In genomic region chr16:43535912-43536311, GRCm38 (mm10) we compare ENCODE assay signal across 28 mouse cellular contexts.
DNase-seq lines count a peak whose midpoint lies in the region; ATAC-seq and TF ChIP-seq lines count a peak whose summit lies in the region.
"Had no signal": no experiment of that assay in that cellular context is flagged by ENCODE, and none has a peak within 500 bp of the region (broad histone marks: within the 10 kb centered on the region; RNA-seq: fewer than 3 reads in every experiment).

No protein-coding gene starts in this region.

- TF ChIP-seq EP300 in liver, postnatal 0 days (IDR thresholded peaks at IDR 0.05; ENCODE audit: low read depth) = peak; percentile 18; the same call in 1 of the 2 replicates

- H3K9ac ChIP-seq in liver, postnatal 0 days (replicated peaks) = no peak overlapping the region
- no peak overlapping the region for H3K9ac ChIP-seq in liver, embryonic 11.5 days (ENCODE audit: low read depth, low read length)
- H3K9ac ChIP-seq: embryonic facial prominence, embryonic 13.5 days; embryonic facial prominence, embryonic 15.5 days; forebrain, embryonic 12.5 days had no signal

- ATAC-seq in liver, postnatal 0 days = peak; percentile 61; the same call in 1 of the 2 replicates
- no peak for ATAC-seq in liver, embryonic 11.5 days (replicated peaks; ENCODE audit: low FRiP score)
- ATAC-seq: activated CD4-positive, CD25-positive, alpha-beta regulatory T cell, adult 4 months; CD4-positive, CD25-positive, alpha-beta regulatory T cell, adult 4 months; forebrain, embryonic 14.5 days; forebrain, embryonic 16.5 days; Patski had no signal

- no peaks in the 10 kb centered on the region for H3K36me3 ChIP-seq in liver, postnatal 0 days (replicated peaks; ENCODE audit: insufficient read depth, low read length)
- H3K36me3 ChIP-seq in liver, embryonic 11.5 days (ENCODE audit: control insufficient read depth, insufficient read depth, low read length) = no peaks in the 10 kb centered on the region
- H3K36me3 ChIP-seq: embryonic facial prominence, embryonic 13.5 days; embryonic facial prominence, embryonic 15.5 days; forebrain, embryonic 10.5 days; forebrain, embryonic 12.5 days; G1E had no signal

- H3K4me2 ChIP-seq in liver, postnatal 0 days (ENCODE audit: low read depth, low read length) = no peak overlapping the region
- H3K4me2 ChIP-seq in liver, embryonic 11.5 days = no peak overlapping the region
- H3K4me2 ChIP-seq: embryonic facial prominence, embryonic 13.5 days; embryonic facial prominence, embryonic 15.5 days; forebrain, embryonic 12.5 days had no signal

- WGBS in liver, postnatal 0 days (ENCODE audit: insufficient replicate concordance) = 79% methylated on average over 1 of the region's 1 CpGs
- 83% methylated on average over 1 of the region's 1 CpGs for WGBS in liver, embryonic 11.5 days

- no peak for TF ChIP-seq CTCF in layer of hippocampus, adult 2 months (conservative IDR thresholded peaks at IDR 0.05)
- TF ChIP-seq CTCF in liver, postnatal 0 days (IDR thresholded peaks at IDR 0.05; ENCODE audit: low read depth) = no peak

- no peaks in the 10 kb centered on the region for H3K9me3 ChIP-seq in liver, postnatal 0 days (ENCODE audit: low read length)
- no peaks in the 10 kb centered on the region for H3K9me3 ChIP-seq in liver, embryonic 11.5 days (ENCODE audit: control insufficient read depth, low read length)
- H3K9me3 ChIP-seq: embryonic facial prominence, embryonic 13.5 days; embryonic facial prominence, embryonic 15.5 days; forebrain, embryonic 10.5 days; forebrain, embryonic 12.5 days; G1E had no signal

- H3K4me3 ChIP-seq in layer of hippocampus, adult 2 months = no peak overlapping the region
- H3K4me3 ChIP-seq in liver, postnatal 0 days (ENCODE audit: low read depth, low read length) = no peak overlapping the region
- H3K4me3 ChIP-seq in liver, embryonic 11.5 days (ENCODE audit: low read depth, low read length) = no peak overlapping the region
- H3K4me3 ChIP-seq: embryonic facial prominence, embryonic 13.5 days; embryonic facial prominence, embryonic 15.5 days; erythroblast, embryonic 14.5 days; forebrain, embryonic 10.5 days; forebrain, embryonic 12.5 days had no signal

- no peaks in the 10 kb centered on the region for H3K27me3 ChIP-seq in liver, postnatal 0 days (ENCODE audit: insufficient read depth, low read length)
- no peaks in the 10 kb centered on the region for H3K27me3 ChIP-seq in liver, embryonic 11.5 days (replicated peaks; ENCODE audit: control insufficient read depth, insufficient read depth, low read length)
- H3K27me3 ChIP-seq: CH12.LX; embryonic facial prominence, embryonic 13.5 days; embryonic facial prominence, embryonic 15.5 days; forebrain, embryonic 12.5 days; Patski had no signal

- H3K27ac ChIP-seq in layer of hippocampus, adult 2 months = peak overlapping the region; percentile 88
- no peak overlapping the region for H3K27ac ChIP-seq in liver, postnatal 0 days (ENCODE audit: low read depth)
- no peak overlapping the region for H3K27ac ChIP-seq in liver, embryonic 11.5 days (ENCODE audit: low read depth, low read length)
- H3K27ac ChIP-seq: embryonic facial prominence, embryonic 13.5 days; embryonic facial prominence, embryonic 15.5 days; forebrain, embryonic 10.5 days; forebrain, embryonic 12.5 days had no signal

- no peaks in the 10 kb centered on the region for H3K4me1 ChIP-seq in liver, postnatal 0 days (ENCODE audit: insufficient read depth)
- no peaks in the 10 kb centered on the region for H3K4me1 ChIP-seq in liver, embryonic 11.5 days (replicated peaks; ENCODE audit: control insufficient read depth, insufficient read depth, low read length)
- H3K4me1 ChIP-seq: forebrain, embryonic 10.5 days had no signal

- peak; percentile 60 for DNase-seq in adrenal gland, adult 2 months
- no peak for DNase-seq in adrenal gland, postnatal 4 days (ENCODE audit: low spot score in 2 of 2)
- no peak for DNase-seq in layer of hippocampus, adult 2 months (ENCODE audit: low spot score in 2 of 2)
- no peak for DNase-seq in layer of hippocampus, adult 9-10 months (ENCODE audit: low spot score)
- no peak for DNase-seq in liver, postnatal 0 days
- DNase-seq in liver, embryonic 11.5 days (ENCODE audit: low spot score) = no peak
- DNase-seq: adrenal gland, postnatal 10 days; adrenal gland, postnatal 25 days; B cell, adult 2 months; cerebellum, adult 11 months; cerebellum, adult 18-20 months; cerebellum, adult 8-10 months; cerebellum, adult 9-11 months; cerebellum, postnatal 14 days; cerebellum, postnatal 36 days; embryo, embryonic 11 days had no signal
